Mouse (Mus musculus): ENCODE data around the gene Large2.

The Large2 gene

DNA sequence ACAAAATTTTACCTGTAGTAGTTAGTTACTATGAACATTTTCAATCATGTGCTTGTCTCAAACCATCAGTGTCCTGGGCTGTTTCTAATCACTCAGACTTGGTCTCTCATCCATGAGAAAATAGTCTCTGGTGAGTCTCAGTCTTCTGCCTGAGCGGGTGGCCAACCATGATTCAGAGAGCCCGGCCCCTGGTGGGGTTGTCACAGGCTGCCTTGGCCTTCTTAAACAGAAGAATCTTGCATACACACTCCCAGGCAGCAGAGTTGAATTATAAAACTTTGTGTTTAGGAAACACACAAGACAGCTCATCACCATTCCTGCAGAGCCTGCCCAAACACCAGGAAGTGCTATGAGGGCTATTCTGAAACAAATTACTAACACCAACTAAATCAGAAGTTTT lies 42.8 kb downstream of the Large2 start:
- ATAC-seq (ENCODE audit: insufficient number of reproducible peaks, low FRiP score, low TSS enrichment) = no peak

DNA sequence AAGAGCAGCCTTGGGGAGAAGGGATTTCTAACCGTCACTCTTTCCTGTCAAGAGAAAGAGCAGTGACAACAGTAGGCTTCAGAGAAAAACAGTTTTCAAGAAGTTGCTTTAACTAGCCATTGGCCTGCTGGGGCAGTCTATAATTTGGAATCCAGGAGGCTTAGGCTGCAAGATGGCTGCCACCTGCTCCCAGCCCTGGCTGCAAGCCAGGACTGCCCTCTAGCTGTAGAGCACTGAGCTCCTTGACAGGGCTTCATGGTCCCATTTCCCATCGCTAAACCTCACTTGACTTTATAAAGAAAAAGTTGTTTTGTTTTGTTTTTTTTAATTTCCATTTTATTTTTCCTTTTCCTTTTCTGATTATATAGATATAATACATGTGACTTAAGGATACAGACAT lies 43.3 kb downstream of the Large2 start:
- no peak for ATAC-seq (ENCODE audit: insufficient number of reproducible peaks, low FRiP score, low TSS enrichment)

DNA sequence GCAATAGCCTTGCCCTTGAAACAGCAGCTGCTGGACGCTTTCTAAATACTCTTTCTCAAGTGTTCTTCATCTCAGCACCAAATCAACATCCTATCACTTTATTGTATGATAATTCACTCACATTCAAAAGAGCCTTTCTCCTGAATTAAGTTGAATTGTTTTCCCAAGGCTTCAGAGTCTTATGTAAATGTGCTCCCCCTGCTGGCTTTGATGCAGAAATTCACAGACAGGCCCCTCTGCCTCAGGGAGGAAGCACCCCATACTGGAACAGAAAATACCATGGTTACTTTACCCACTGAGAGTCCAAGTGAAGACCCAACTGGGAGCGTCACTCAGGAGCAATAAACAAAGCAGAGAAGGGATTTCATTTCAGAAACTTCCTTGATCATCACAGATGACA lies 43.8 kb downstream of the Large2 start:
- no peak for ATAC-seq (ENCODE audit: insufficient number of reproducible peaks, low FRiP score, low TSS enrichment)

DNA sequence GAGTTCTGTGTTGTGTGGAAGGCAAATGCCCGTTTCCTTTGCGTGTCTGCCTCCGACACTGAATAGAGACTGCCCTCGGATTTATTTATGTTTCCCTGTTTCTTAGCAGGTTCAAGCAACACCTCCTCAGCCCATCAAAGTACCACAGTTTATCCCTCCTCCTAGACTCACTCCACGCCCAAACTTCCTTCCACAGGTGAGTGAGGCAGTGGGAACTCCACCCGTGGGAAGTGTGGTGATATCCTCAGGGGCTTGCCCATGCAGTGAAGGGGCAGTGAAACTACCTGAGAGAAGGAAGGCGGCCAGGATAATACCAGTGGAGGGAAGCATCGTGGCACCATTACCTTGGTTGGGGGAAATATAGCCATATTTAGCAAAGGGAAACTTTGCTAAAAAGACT lies 46.5 kb downstream of the Large2 start:
- ATAC-seq (ENCODE audit: insufficient number of reproducible peaks, low FRiP score, low TSS enrichment) = no peak

DNA sequence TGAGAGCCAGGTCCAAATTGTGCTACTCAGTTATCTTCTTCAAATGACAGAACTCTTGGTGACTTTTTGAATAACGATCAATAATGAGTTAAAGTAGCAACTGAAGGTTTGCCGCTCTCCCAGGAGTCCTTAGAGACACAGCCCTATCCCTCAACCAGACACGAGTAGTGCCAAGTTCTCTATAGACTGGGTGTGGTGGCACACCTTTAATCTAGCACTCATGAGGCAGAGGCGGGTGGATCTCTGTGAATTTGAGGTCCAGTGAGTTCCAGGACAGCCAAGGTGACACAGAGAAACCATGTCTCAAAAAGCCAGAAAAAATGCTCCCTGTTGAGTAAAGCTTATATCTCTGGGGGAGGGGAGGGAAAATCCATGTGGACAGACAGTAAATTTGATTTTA lies 47.1 kb downstream of the Large2 start:
- no peak for ATAC-seq (ENCODE audit: insufficient number of reproducible peaks, low FRiP score, low TSS enrichment)

DNA sequence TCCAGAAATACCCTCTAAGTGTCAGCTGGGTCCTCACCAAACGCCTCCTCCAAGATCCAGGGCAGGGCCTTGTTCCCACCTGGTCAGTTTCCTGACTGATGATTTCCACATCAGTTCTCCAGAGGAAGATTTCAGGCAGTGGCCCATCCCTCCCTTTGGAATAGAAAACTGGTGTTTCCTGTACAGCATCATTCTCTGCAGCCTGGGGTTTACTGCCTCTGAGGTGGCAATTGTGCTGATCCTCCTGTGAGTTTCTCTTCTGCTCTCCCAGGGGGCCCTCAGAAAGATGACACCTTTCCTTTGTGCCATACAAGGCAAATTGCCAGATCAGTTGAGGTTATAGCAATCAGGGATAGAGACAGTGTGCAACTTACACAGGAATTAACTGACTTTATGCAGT lies 48.4 kb downstream of the Large2 start:
- ATAC-seq (ENCODE audit: insufficient number of reproducible peaks, low FRiP score, low TSS enrichment) = no peak

DNA sequence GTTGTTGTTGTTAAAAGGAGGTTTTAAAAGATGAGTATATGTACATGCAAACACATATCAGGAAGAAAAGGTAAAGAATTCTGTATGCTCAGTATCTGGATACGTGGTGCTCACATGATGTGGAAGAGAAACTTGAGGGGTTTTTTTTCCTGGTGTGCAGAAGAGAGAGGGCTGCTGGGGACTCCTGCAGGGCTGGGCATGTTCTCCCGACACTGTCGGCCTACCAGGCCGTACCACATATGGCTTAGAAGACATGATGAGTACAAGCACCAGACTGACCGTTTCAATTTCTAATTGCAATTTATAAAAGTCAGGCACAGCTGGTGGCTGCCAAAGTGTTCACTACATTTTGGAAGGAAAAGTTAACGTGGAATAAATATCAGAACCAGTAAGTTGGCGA lies 49.0 kb downstream of the Large2 start:
- no peak for ATAC-seq (ENCODE audit: insufficient number of reproducible peaks, low FRiP score, low TSS enrichment)

DNA sequence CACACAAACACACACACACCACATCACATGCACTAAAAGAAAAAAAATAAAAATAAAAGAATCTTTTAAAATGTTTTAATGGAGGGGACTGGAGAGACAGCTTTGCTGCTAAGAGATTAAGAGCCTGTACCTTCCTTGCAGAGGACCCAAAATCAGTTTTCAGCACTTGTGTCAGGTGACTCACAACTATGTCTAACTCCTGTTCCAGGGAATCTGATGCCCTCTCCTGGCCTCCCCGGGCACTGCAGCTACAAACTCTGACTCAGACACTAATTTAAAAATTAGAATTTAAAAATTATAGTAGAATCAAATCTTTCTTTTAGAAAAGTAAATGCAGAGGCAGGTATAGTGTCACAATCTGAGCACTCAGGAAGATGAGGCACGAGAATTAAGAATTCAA lies 52.0 kb downstream of the Large2 start:
- ATAC-seq (ENCODE audit: insufficient number of reproducible peaks, low FRiP score, low TSS enrichment) = no peak

DNA sequence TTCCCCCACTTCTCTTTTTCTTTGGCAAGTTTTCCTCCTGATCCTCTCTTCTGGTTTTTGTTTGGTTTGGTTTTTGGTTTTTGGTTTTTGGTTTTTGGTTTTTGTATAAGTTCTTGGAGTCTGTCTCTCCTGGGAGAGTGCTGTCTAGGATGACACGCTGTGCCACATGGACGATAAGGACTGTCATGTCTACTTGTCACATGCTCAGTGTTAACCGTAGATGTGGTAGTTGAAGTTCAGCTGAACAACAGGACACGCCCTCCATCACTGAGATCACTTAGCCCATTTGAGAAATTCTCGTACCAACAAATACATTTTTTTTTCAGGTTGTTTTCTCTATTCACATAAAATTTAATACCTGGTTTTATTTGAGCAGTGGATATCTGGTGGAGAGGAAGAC lies 57.4 kb downstream of the Large2 start:
- ATAC-seq (ENCODE audit: insufficient number of reproducible peaks, low FRiP score, low TSS enrichment) = no peak

DNA sequence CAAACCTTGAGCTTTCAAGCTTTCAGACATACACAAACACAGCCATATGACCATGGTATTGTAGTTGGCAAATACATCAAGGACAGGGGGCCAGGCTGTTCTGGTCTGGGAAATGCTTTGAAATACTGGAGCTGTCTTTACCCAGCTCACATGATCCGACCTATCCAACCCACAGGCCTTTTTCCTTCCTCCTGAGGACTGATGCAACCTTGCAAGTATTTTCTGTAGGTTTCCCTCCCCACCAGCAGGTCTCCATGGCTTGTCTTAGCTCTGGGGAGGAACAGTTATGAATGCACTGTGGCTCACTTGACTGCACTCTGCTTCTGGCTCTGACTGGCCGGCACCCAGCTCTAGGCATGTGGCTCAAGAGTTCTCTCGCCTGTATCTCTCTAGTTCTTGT lies 58.0 kb downstream of the Large2 start:
- ATAC-seq (ENCODE audit: insufficient number of reproducible peaks, low FRiP score, low TSS enrichment) = no peak; the same call in 1 of the 2 replicates
